Comparison of ENCODE assay signal across 13 mouse cellular contexts in the genomic region with DNA sequence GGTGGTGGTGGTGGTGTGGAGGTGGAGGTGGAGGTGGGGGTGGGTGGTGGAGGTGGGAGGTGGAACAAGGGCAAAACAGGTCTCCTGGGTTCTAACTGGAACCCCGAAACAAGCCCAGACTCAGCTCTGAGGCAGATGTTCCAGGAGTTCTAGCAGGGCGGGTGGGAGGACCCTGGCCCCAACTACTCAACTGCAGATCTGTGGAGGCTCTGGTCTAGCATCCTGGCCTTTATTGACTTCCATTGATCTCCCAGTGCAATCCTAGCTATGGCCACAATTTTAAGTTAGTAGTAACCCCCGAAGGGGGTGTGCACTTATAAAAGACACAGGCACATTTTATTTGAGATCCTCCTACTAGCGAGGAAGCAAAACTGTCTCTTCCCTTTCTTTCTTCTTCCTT. TPM values are rescaled to one million over a fixed set of nuclear protein-coding genes. Genes with fewer than 3 reads are reported as not detected.
A peak's percentile ranks its signal among the peaks of the same experiment; 100 is the strongest.
DNase-seq lines count a peak whose midpoint lies in the region; ATAC-seq and TF ChIP-seq lines count a peak whose summit lies in the region.
"Had no signal": no experiment of that assay in that cellular context is flagged by ENCODE, and none has a peak within 500 bp of the region (broad histone marks: within the 10 kb centered on the region; RNA-seq: fewer than 3 reads in every experiment).

No protein-coding gene starts in this region.

- no peak for ATAC-seq in hindbrain, embryonic 11.5 days (ENCODE audit: low FRiP score)
- no peak for ATAC-seq in hindbrain, postnatal 0 days
- no peak for ATAC-seq in midbrain, embryonic 11.5 days (ENCODE audit: low FRiP score)
- no peak for ATAC-seq in midbrain, embryonic 16.5 days
- ATAC-seq in intestine, embryonic 15.5 days: no peak
- ATAC-seq in stomach, postnatal 0 days (ENCODE audit: low FRiP score, low TSS enrichment): no peak

- 4% methylated on average over 4 of the region's 4 CpGs for WGBS in hindbrain, embryonic 11.5 days
- WGBS in hindbrain, postnatal 0 days: 4% methylated on average over 4 of the region's 4 CpGs
- under 1% methylated on average over 4 of the region's 4 CpGs for WGBS in midbrain, embryonic 11.5 days
- WGBS in midbrain, embryonic 16.5 days: 5% methylated on average over 4 of the region's 4 CpGs
- WGBS in intestine, embryonic 15.5 days: 2% methylated on average over 4 of the region's 4 CpGs
- WGBS in stomach, postnatal 0 days: 5% methylated on average over 4 of the region's 4 CpGs

- no peak for TF ChIP-seq EP300 in stomach, postnatal 0 days (optimal IDR thresholded peaks at IDR 0.05)

- H3K4me1 ChIP-seq in hindbrain, embryonic 11.5 days (replicated peaks; ENCODE audit: control insufficient read depth, insufficient read depth, low read length): peaks cover 2% of the 10 kb centered on the region; the same call in 1 of the 2 replicates
- H3K4me1 ChIP-seq in hindbrain, postnatal 0 days (ENCODE audit: insufficient read depth, low read length): no peaks in the 10 kb centered on the region
- H3K4me1 ChIP-seq in midbrain, embryonic 11.5 days (ENCODE audit: control insufficient read depth, insufficient read depth, low read length): peaks cover 8% of the 10 kb centered on the region
- H3K4me1 ChIP-seq in midbrain, embryonic 16.5 days (ENCODE audit: control insufficient read depth, insufficient read depth, low read length): no peaks in the 10 kb centered on the region
- peaks cover 8% of the 10 kb centered on the region; the same call in 1 of the 2 replicates for H3K4me1 ChIP-seq in intestine, embryonic 15.5 days (replicated peaks)
- peaks cover 2% of the 10 kb centered on the region; the same call in 1 of the 2 replicates for H3K4me1 ChIP-seq in stomach, postnatal 0 days (replicated peaks; ENCODE audit: control insufficient read depth, insufficient read depth)

- H3K9me3 ChIP-seq in hindbrain, embryonic 11.5 days (ENCODE audit: control insufficient read depth, low read length): no peaks in the 10 kb centered on the region
- H3K9me3 ChIP-seq in hindbrain, postnatal 0 days (ENCODE audit: low read length): no peaks in the 10 kb centered on the region
- H3K9me3 ChIP-seq in midbrain, embryonic 11.5 days (ENCODE audit: control insufficient read depth, low read length): no peaks in the 10 kb centered on the region
- H3K9me3 ChIP-seq in midbrain, embryonic 16.5 days (replicated peaks; ENCODE audit: control insufficient read depth, low read length, poor library complexity, severe bottlenecking): no peaks in the 10 kb centered on the region
- H3K9me3 ChIP-seq in intestine, embryonic 15.5 days: no peaks in the 10 kb centered on the region
- H3K9me3 ChIP-seq in stomach, postnatal 0 days (ENCODE audit: control insufficient read depth, low read length): no peaks in the 10 kb centered on the region
- H3K9me3 ChIP-seq: hindbrain, embryonic 10.5 days had no signal

- H3K4me3 ChIP-seq in hindbrain, embryonic 11.5 days (ENCODE audit: low read depth, low read length): no peak overlapping the region
- H3K4me3 ChIP-seq in hindbrain, postnatal 0 days (ENCODE audit: low read length): no peak overlapping the region
- no peak overlapping the region for H3K4me3 ChIP-seq in midbrain, embryonic 11.5 days (ENCODE audit: low read depth, low read length)
- no peak overlapping the region for H3K4me3 ChIP-seq in midbrain, embryonic 16.5 days (ENCODE audit: low read depth, low read length)
- peak overlapping the region; percentile 55 for H3K4me3 ChIP-seq in intestine, embryonic 15.5 days (replicated peaks)
- H3K4me3 ChIP-seq in stomach, postnatal 0 days (ENCODE audit: low read depth, low read length): peak overlapping the region; percentile 46
- H3K4me3 ChIP-seq: hindbrain, embryonic 10.5 days; myocyte had no signal

- no peak overlapping the region for H3K4me2 ChIP-seq in hindbrain, embryonic 11.5 days (replicated peaks; ENCODE audit: low read depth, low read length)
- H3K4me2 ChIP-seq in hindbrain, postnatal 0 days (ENCODE audit: low read depth, low read length): no peak overlapping the region
- no peak overlapping the region for H3K4me2 ChIP-seq in midbrain, embryonic 11.5 days
- H3K4me2 ChIP-seq in midbrain, embryonic 16.5 days (ENCODE audit: low read length): no peak overlapping the region
- peak overlapping the region; percentile 45 for H3K4me2 ChIP-seq in intestine, embryonic 15.5 days (replicated peaks)
- peak overlapping the region; percentile 47 for H3K4me2 ChIP-seq in stomach, postnatal 0 days (replicated peaks; ENCODE audit: low read depth)

- DNase-seq in hindbrain, embryonic 11.5 days (ENCODE audit: low spot score): peak; percentile 49
- DNase-seq in hindbrain, postnatal 0 days (ENCODE audit: low spot score): no peak
- peak; percentile 92 for DNase-seq in midbrain, embryonic 11.5 days (ENCODE audit: low spot score, missing footprints)
- no peak for DNase-seq in stomach, postnatal 0 days (ENCODE audit: low spot score)
- DNase-seq in cerebellum, adult 9-10 months: no peak
- DNase-seq: right cerebral cortex, postnatal 4 days had no signal

- TF ChIP-seq CTCF in hindbrain, postnatal 0 days (IDR thresholded peaks at IDR 0.05; ENCODE audit: low read depth): no peak
- TF ChIP-seq CTCF in stomach, postnatal 0 days (IDR thresholded peaks at IDR 0.05; ENCODE audit: low read depth): no peak

- H3K36me3 ChIP-seq in hindbrain, embryonic 11.5 days (ENCODE audit: control insufficient read depth, insufficient read depth, low read length): no peaks in the 10 kb centered on the region
- no peaks in the 10 kb centered on the region for H3K36me3 ChIP-seq in hindbrain, postnatal 0 days (ENCODE audit: insufficient read depth, low read length)
- H3K36me3 ChIP-seq in midbrain, embryonic 11.5 days (ENCODE audit: control insufficient read depth, insufficient read depth, low read length): no peaks in the 10 kb centered on the region
- H3K36me3 ChIP-seq in midbrain, embryonic 16.5 days (ENCODE audit: control insufficient read depth, insufficient read depth, low read length): no peaks in the 10 kb centered on the region
- no peaks in the 10 kb centered on the region for H3K36me3 ChIP-seq in intestine, embryonic 15.5 days
- no peaks in the 10 kb centered on the region for H3K36me3 ChIP-seq in stomach, postnatal 0 days (ENCODE audit: control insufficient read depth, insufficient read depth, low read length)
- H3K36me3 ChIP-seq: hindbrain, embryonic 10.5 days had no signal

- no peak overlapping the region for H3K9ac ChIP-seq in hindbrain, embryonic 11.5 days (ENCODE audit: low read depth, low read length)
- no peak overlapping the region for H3K9ac ChIP-seq in hindbrain, postnatal 0 days (replicated peaks; ENCODE audit: low read length)
- no peak overlapping the region for H3K9ac ChIP-seq in midbrain, embryonic 11.5 days (ENCODE audit: low read length)
- no peak overlapping the region for H3K9ac ChIP-seq in midbrain, embryonic 16.5 days (ENCODE audit: low read depth, low read length)
- H3K9ac ChIP-seq in intestine, embryonic 15.5 days: peak overlapping the region; percentile 62
- peak overlapping the region; percentile 70 for H3K9ac ChIP-seq in stomach, postnatal 0 days (ENCODE audit: low read length)

- peaks cover 86% of the 10 kb centered on the region for H3K27me3 ChIP-seq in hindbrain, embryonic 11.5 days (ENCODE audit: control insufficient read depth, insufficient read depth, low read length)
- H3K27me3 ChIP-seq in hindbrain, postnatal 0 days (ENCODE audit: insufficient read depth, low read length): peaks cover 87% of the 10 kb centered on the region
- peaks cover 90% of the 10 kb centered on the region for H3K27me3 ChIP-seq in midbrain, embryonic 11.5 days (ENCODE audit: control insufficient read depth, insufficient read depth, low read length)
- H3K27me3 ChIP-seq in midbrain, embryonic 16.5 days (ENCODE audit: control insufficient read depth, insufficient read depth, low read depth, low read length): peaks cover 57% of the 10 kb centered on the region
- H3K27me3 ChIP-seq in intestine, embryonic 15.5 days (replicated peaks): peaks cover 16% of the 10 kb centered on the region
- 0 out of 2 replicates have a peak, but pooled peaks cover 4% of the 10 kb centered on the region for H3K27me3 ChIP-seq in stomach, postnatal 0 days (ENCODE audit: control insufficient read depth, insufficient read depth, low read length)

- H3K27ac ChIP-seq in hindbrain, embryonic 11.5 days (ENCODE audit: low read depth, low read length): no peak overlapping the region
- H3K27ac ChIP-seq in hindbrain, postnatal 0 days: no peak overlapping the region
- no peak overlapping the region for H3K27ac ChIP-seq in midbrain, embryonic 11.5 days (ENCODE audit: low read depth, low read length)
- no peak overlapping the region for H3K27ac ChIP-seq in midbrain, embryonic 16.5 days (ENCODE audit: low read length)
- H3K27ac ChIP-seq in intestine, embryonic 15.5 days: peak overlapping the region; percentile 84
- peak overlapping the region; percentile 85 for H3K27ac ChIP-seq in stomach, postnatal 0 days (replicated peaks)
- H3K27ac ChIP-seq: hindbrain, embryonic 10.5 days had no signal

RNA-seq across cellular contexts. Expression of gene Tcf21, which starts 2.0 kb away (rescaled TPM):
- polyA plus RNA-seq in hindbrain, embryonic 11.5 days (2014; fragmentation: Nextera tagmentation; extraction: Ambion mirVana): 0.26 and 0.50 TPM in 2 replicates
- 0.47 TPM in 1 of 2 replicates, not detected in the other for total RNA-seq in hindbrain, postnatal 0 days (2014; rRNA removed)
- 0.89 and 1.4 TPM in 2 replicates for polyA plus RNA-seq in hindbrain, postnatal 0 days (2015; fragmentation: Nextera tagmentation; extraction: Ambion mirVana)
- polyA plus RNA-seq in midbrain, embryonic 11.5 days (2014; fragmentation: Nextera tagmentation; extraction: Ambion mirVana): 0.11 TPM in 1 of 2 replicates, not detected in the other
- 0.16 and 0.19 TPM in 2 replicates for polyA plus RNA-seq in midbrain, embryonic 16.5 days (2015; fragmentation: Nextera tagmentation; extraction: Ambion mirVana)
- 151 and 186 TPM in 2 replicates for polyA plus RNA-seq in intestine, embryonic 15.5 days (2015; fragmentation: Nextera tagmentation; extraction: Ambion mirVana)
- polyA plus RNA-seq in stomach, postnatal 0 days (2015; fragmentation: Nextera tagmentation; extraction: Ambion mirVana): 95.3 and 95.5 TPM in 2 replicates
- total RNA-seq: layer of hippocampus, adult 18-20 months; left cerebral cortex, postnatal 25 days; megakaryocyte progenitor cell, adult 5-6 weeks had no signal
- polyA plus RNA-seq: myocyte had no signal

Comparison
In these comparisons a context has a peak if more than half of its experiments do, and no peak if none do; other contexts are left out.
1. DNase-seq: peak in hindbrain, embryonic 11.5 days (single experiment) and midbrain, embryonic 11.5 days (single experiment); none in hindbrain, postnatal 0 days (single experiment), stomach, postnatal 0 days (single experiment) and cerebellum, adult 9-10 months (single experiment).
2. H3K27ac ChIP-seq: peak in intestine, embryonic 15.5 days (single experiment) and stomach, postnatal 0 days (single experiment); none in hindbrain, embryonic 11.5 days (single experiment), hindbrain, postnatal 0 days (single experiment), midbrain, embryonic 11.5 days (single experiment) and midbrain, embryonic 16.5 days (single experiment).
3. H3K4me2 ChIP-seq: peak in intestine, embryonic 15.5 days (single experiment) and stomach, postnatal 0 days (single experiment); none in hindbrain, embryonic 11.5 days (single experiment), hindbrain, postnatal 0 days (single experiment), midbrain, embryonic 11.5 days (single experiment) and midbrain, embryonic 16.5 days (single experiment).
4. H3K4me3 ChIP-seq: peak in intestine, embryonic 15.5 days (single experiment) and stomach, postnatal 0 days (single experiment); none in hindbrain, embryonic 11.5 days (single experiment), hindbrain, postnatal 0 days (single experiment), midbrain, embryonic 11.5 days (single experiment) and midbrain, embryonic 16.5 days (single experiment).
5. H3K9ac ChIP-seq: peak in intestine, embryonic 15.5 days (single experiment) and stomach, postnatal 0 days (single experiment); none in hindbrain, embryonic 11.5 days (single experiment), hindbrain, postnatal 0 days (single experiment), midbrain, embryonic 11.5 days (single experiment) and midbrain, embryonic 16.5 days (single experiment).
6. RNA of gene Tcf21, which starts 2.0 kb away (polyA plus RNA-seq): 151 to 186 TPM in intestine, embryonic 15.5 days and 95.3 to 95.5 TPM in stomach, postnatal 0 days; 0.89 to 1.4 TPM in hindbrain, postnatal 0 days, 0.26 to 0.50 TPM in hindbrain, embryonic 11.5 days, 0.16 to 0.19 TPM in midbrain, embryonic 16.5 days and 0.11 TPM in midbrain, embryonic 11.5 days; every median in the first group is over 10 times any median in the second.